Mouse (Mus musculus) neural tube, embryonic 15.5 days (tissue): ENCODE measurements around the gene Ubqln3. TPM values are rescaled to one million over a fixed set of nuclear protein-coding genes. Genes with fewer than 3 reads are reported as not detected.

Experiments
- ATAC-seq: fragments of 200-750 bp; cut with Nextera tagmentation; 2 replicates; pipeline ENCODE4 v1.8.0; 2017; ENCODE audit warnings: mild to moderate bottlenecking, moderate TSS enrichment, moderate library complexity; ENCODE audit not compliant: low FRiP score
- H3K27ac ChIP-seq: fragments of 300-500 bp; sonication (generic); replicated peaks from 2 replicates; pipeline ENCODE4 v1.5.1; 2015; ENCODE audit warnings: mild to moderate bottlenecking, inconsistent platforms
- H3K27me3 ChIP-seq: fragments of 300-500 bp; sonication (generic); replicated peaks from 2 replicates; pipeline ENCODE4 v1.6.1; 2015; ENCODE audit warnings: inconsistent platforms
- H3K36me3 ChIP-seq: fragments of 300-500 bp; sonication (generic); 2 replicates; pipeline ENCODE4 v1.6.1; 2015; ENCODE audit warnings: inconsistent platforms
- H3K4me1 ChIP-seq: fragments of 300-500 bp; sonication (generic); 2 replicates; pipeline ENCODE4 v1.6.1; 2015; ENCODE audit warnings: inconsistent platforms
- H3K4me2 ChIP-seq: fragments of 300-500 bp; sonication (generic); 2 replicates; pipeline ENCODE4 v1.6.1; 2015; ENCODE audit warnings: inconsistent platforms, mild to moderate bottlenecking, moderate library complexity
- H3K4me3 ChIP-seq: fragments of 300-500 bp; sonication (generic); replicated peaks from 2 replicates; pipeline ENCODE4 v1.5.1; 2015; ENCODE audit warnings: mild to moderate bottlenecking, inconsistent platforms
- H3K9ac ChIP-seq: fragments of 300-500 bp; sonication (generic); replicated peaks from 2 replicates; pipeline ENCODE4 v1.6.1; 2015; ENCODE audit warnings: mild to moderate bottlenecking, inconsistent platforms
- H3K9me3 ChIP-seq: fragments of 300-500 bp; sonication (generic); replicated peaks from 2 replicates; pipeline ENCODE4 v1.6.1; 2016; ENCODE audit warnings: inconsistent platforms
- WGBS: fragments of 180-500 bp; shearing (Covaris S2); methylation state at CpG from one replicate; pipeline ENCODE4 v1.1.7; 2015; ENCODE audit warnings: mixed read lengths; 5-methylcytosine and 5-hydroxymethylcytosine counted together
- polyA plus RNA-seq: library from polyadenylated mRNA; unstranded; fragments of >200 nt; fragmentation: Nextera tagmentation; extraction: Ambion mirVana; gene quantifications from 2 replicates; pipeline ENCODE4 v1.2.1, GENCODE M21; 2015

Ubqln3 gene
- polyA plus RNA-seq, 1 experiment from 2014 or later: not detected

- Histone ChIP-seq H3K27ac (no peak overlapping the region), H3K27me3 (no peaks in the 10 kb centered on the region), H3K4me3 (no peak overlapping the region), H3K9ac (no peak overlapping the region), H3K9me3 (no peaks in the 10 kb centered on the region), H3K4me1 (no peaks in the 10 kb centered on the region), H3K36me3 (no peaks in the 10 kb centered on the region), H3K4me2 (no peak overlapping the region)
- 14% methylated on average over 4 of the region's 4 CpGs for WGBS
- ATAC-seq: no peak
These were observed 38.9 kb downstream of the Ubqln3 start for GRCm38 (mm10) chr7:104103913-104104756.

Other genes with a start within 250 kb of the Ubqln3 start
- not detected in 2 replicates for gene Olfr64, start 248.8 kb downstream of the Ubqln3 start, polyA plus RNA-seq
- not detected in 2 replicates for gene Olfr65, start 239.8 kb downstream of the Ubqln3 start, polyA plus RNA-seq
- gene Olfr631, start 214.5 kb downstream of the Ubqln3 start, polyA plus RNA-seq: not detected in 2 replicates
- gene Olfr632, start 208.9 kb downstream of the Ubqln3 start, polyA plus RNA-seq: not detected in 2 replicates
- gene Olfr633, start 198.8 kb downstream of the Ubqln3 start, polyA plus RNA-seq: not detected in 2 replicates
- 0.03 TPM in 1 of 2 replicates, not detected in the other for gene Olfr635, start 172.1 kb downstream of the Ubqln3 start, polyA plus RNA-seq
- not detected in 2 replicates for gene Olfr638, start 144.5 kb downstream of the Ubqln3 start, polyA plus RNA-seq
- 0.03 TPM in 1 of 2 replicates, not detected in the other for gene Olfr639, start 126.0 kb downstream of the Ubqln3 start, polyA plus RNA-seq
- gene Olfr640, start 117.7 kb downstream of the Ubqln3 start, polyA plus RNA-seq: not detected in 2 replicates
- gene Olfr641, start 107.8 kb downstream of the Ubqln3 start, polyA plus RNA-seq: not detected in 2 replicates
- not detected in 2 replicates for gene Olfr642, start 90.6 kb downstream of the Ubqln3 start, polyA plus RNA-seq
- gene 4930516K23Rik, start 81.8 kb downstream of the Ubqln3 start, polyA plus RNA-seq: not detected in 2 replicates
- gene Olfr644, start 71.4 kb downstream of the Ubqln3 start, polyA plus RNA-seq: not detected in 2 replicates
- gene Olfr645, start 57.8 kb downstream of the Ubqln3 start, polyA plus RNA-seq: not detected in 2 replicates
- gene Olfr646, start 38.4 kb downstream of the Ubqln3 start, polyA plus RNA-seq: not detected in 2 replicates
- not detected in 2 replicates for gene Ubqln5, start 13.5 kb downstream of the Ubqln3 start, polyA plus RNA-seq
- gene Olfr643, start 5.9 kb downstream of the Ubqln3 start, polyA plus RNA-seq: not detected in 2 replicates
- gene Ubqlnl, start 7.3 kb upstream of the Ubqln3 start, polyA plus RNA-seq: not detected in 2 replicates
- not detected in 2 replicates for gene Olfm5, start 21.6 kb upstream of the Ubqln3 start, polyA plus RNA-seq
- gene Olfr648, start 40.1 kb upstream of the Ubqln3 start, polyA plus RNA-seq: 0.37 and 0.42 TPM in 2 replicates
- not detected in 2 replicates for gene Olfr649, start 52.7 kb upstream of the Ubqln3 start, polyA plus RNA-seq
- gene Trim6, start 75.5 kb upstream of the Ubqln3 start, polyA plus RNA-seq: 0.54 and 1.1 TPM in 2 replicates
- 0.72 and 2.2 TPM in 2 replicates for gene Trim34a, start 101.2 kb upstream of the Ubqln3 start, polyA plus RNA-seq
- gene Trim5, start 144.8 kb upstream of the Ubqln3 start, polyA plus RNA-seq: 0.15 and 0.34 TPM in 2 replicates
- 2.2 and 4.9 TPM in 2 replicates for gene Trim12a, start 172.2 kb upstream of the Ubqln3 start, polyA plus RNA-seq
- not detected in 2 replicates for gene Trim34b, start 186.2 kb upstream of the Ubqln3 start, polyA plus RNA-seq
- gene Trim12c, start 210.1 kb upstream of the Ubqln3 start, polyA plus RNA-seq: 0.95 and 1.9 TPM in 2 replicates
- gene Trim30b, start 226.6 kb upstream of the Ubqln3 start, polyA plus RNA-seq: not detected in 2 replicates